Mouse (Mus musculus): Measurements from ENCODE around the gene Lrpprc.

Gene Lrpprc

GRCm38 (mm10) chr17:84758971-84759370 is 31.6 kb downstream of the Lrpprc start:
- DNase-seq (ENCODE audit: low spot score in 2 of 2) = no peak

- no peak for DNase-seq (ENCODE audit: low spot score in 2 of 2)
These were observed 32.2 kb downstream of the Lrpprc start for GRCm38 (mm10) chr17:84758374-84758773.

- DNase-seq (ENCODE audit: low spot score in 2 of 2) = no peak
These were observed 34.5 kb downstream of the Lrpprc start for GRCm38 (mm10) chr17:84756090-84756489.

GRCm38 (mm10) chr17:84753489-84753888 is 37.1 kb downstream of the Lrpprc start:
- no peak for DNase-seq (ENCODE audit: low spot score in 2 of 2)

- no peak for DNase-seq (ENCODE audit: low spot score in 2 of 2)
These were observed 38.3 kb downstream of the Lrpprc start for GRCm38 (mm10) chr17:84752286-84752685.

GRCm38 (mm10) chr17:84751630-84752191 is 38.9 kb downstream of the Lrpprc start:
- no peak for DNase-seq (ENCODE audit: low spot score in 2 of 2)

GRCm38 (mm10) chr17:84750130-84750529 is 40.5 kb downstream of the Lrpprc start:
- no peak for DNase-seq (ENCODE audit: low spot score in 2 of 2)

- DNase-seq (ENCODE audit: low spot score in 2 of 2) = no peak
These were observed 41.3 kb downstream of the Lrpprc start for GRCm38 (mm10) chr17:84749297-84749696.

GRCm38 (mm10) chr17:84748152-84748682 is 42.4 kb downstream of the Lrpprc start:
- DNase-seq (ENCODE audit: low spot score in 2 of 2) = no peak

- no peak for DNase-seq (ENCODE audit: low spot score in 2 of 2)
These were observed 43.4 kb downstream of the Lrpprc start for GRCm38 (mm10) chr17:84747212-84747611.

- DNase-seq (ENCODE audit: low spot score in 2 of 2) = no peak
These were observed 45.6 kb downstream of the Lrpprc start for GRCm38 (mm10) chr17:84745001-84745400.

- no peak for DNase-seq (ENCODE audit: low spot score in 2 of 2)
These were observed 46.3 kb downstream of the Lrpprc start for GRCm38 (mm10) chr17:84744256-84744655.

- no peak for DNase-seq (ENCODE audit: low spot score in 2 of 2)
These were observed 52.4 kb downstream of the Lrpprc start for GRCm38 (mm10) chr17:84738073-84738797.

GRCm38 (mm10) chr17:84736719-84737118 is 53.9 kb downstream of the Lrpprc start:
- DNase-seq (ENCODE audit: low spot score in 2 of 2) = no peak

GRCm38 (mm10) chr17:84732612-84733011 is 58.0 kb downstream of the Lrpprc start:
- no peak for DNase-seq (ENCODE audit: low spot score in 2 of 2)

- no peak for DNase-seq (ENCODE audit: low spot score in 2 of 2)
These were observed 59.2 kb downstream of the Lrpprc start for GRCm38 (mm10) chr17:84731361-84731760.

GRCm38 (mm10) chr17:84729140-84729539 is 61.4 kb downstream of the Lrpprc start:
- no peak for DNase-seq (ENCODE audit: low spot score in 2 of 2)

GRCm38 (mm10) chr17:84728201-84728911 is 62.2 kb downstream of the Lrpprc start:
- no peak for DNase-seq (ENCODE audit: low spot score in 2 of 2)

GRCm38 (mm10) chr17:84725163-84725562 is 65.4 kb downstream of the Lrpprc start:
- no peak for DNase-seq (ENCODE audit: low spot score in 2 of 2)

- no peak for DNase-seq (ENCODE audit: low spot score in 2 of 2)
These were observed 66.6 kb downstream of the Lrpprc start for GRCm38 (mm10) chr17:84724028-84724427.

- no peak for DNase-seq (ENCODE audit: low spot score in 2 of 2)
These were observed 71.5 kb downstream of the Lrpprc start for GRCm38 (mm10) chr17:84719105-84719504.

GRCm38 (mm10) chr17:84717416-84717815 is 73.2 kb downstream of the Lrpprc start:
- no peak for DNase-seq (ENCODE audit: low spot score in 2 of 2)

Data from heart, adult 9 months (tissue).